ENCODE assay signal across 8 mouse cellular contexts in the genomic region with DNA sequence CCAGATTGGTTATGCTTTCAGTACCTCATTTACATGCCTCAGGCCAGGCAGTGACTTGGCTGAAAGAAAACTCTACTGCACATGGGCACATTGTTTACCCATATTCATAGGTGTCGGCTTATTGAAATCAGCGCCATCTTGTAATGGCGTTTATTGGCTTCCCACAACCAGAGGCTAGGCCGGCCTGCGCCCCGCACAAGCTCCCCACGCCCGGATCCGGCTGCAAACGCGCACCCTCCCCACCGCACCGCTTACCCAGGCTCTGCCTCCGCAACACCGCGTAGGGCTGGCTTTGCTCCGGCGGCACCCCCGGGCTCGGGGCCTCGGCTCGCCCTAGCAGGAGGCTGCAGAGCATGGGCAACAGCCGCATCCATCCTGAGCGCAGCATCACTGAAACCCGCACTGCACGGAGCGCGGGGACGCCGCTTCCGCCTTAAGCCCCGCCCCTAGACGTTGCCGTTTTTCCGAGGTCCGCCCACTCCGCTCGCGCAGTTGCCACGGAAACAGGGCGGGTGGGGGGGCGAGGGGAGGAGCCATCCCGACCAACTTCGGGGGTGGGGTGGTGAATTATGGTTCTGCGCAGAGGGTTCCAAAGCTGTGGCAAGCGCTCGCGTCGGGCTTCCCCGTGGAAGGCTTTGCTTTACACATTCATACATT. TPM values are rescaled to one million over a fixed set of nuclear protein-coding genes. Genes with fewer than 3 reads are reported as not detected.
DNase-seq lines count a peak whose midpoint lies in the region; ATAC-seq lines count a peak whose summit lies in the region.

No protein-coding gene starts in this region.

- 0 out of 2 replicates have a peak, but pooled peaks cover 2% of the 10 kb centered on the region for H3K36me3 ChIP-seq in intestine, embryonic 15.5 days
- peaks cover 5% of the 10 kb centered on the region; the same call in 1 of the 2 replicates for H3K36me3 ChIP-seq in midbrain, embryonic 11.5 days (ENCODE audit: control insufficient read depth, insufficient read depth, low read length)

- peak; percentile 91 for DNase-seq in adrenal gland, adult 2 months
- peak; percentile 93 for DNase-seq in embryo, embryonic 11 days
- peak; percentile 76 for DNase-seq in gastrocnemius, postnatal 25 days
- peak; percentile 93 for DNase-seq in left cerebral cortex, postnatal 4 days
- peak; percentile 98 for DNase-seq in midbrain, embryonic 11.5 days (ENCODE audit: low spot score, missing footprints)
- peak; percentile 89 for DNase-seq in right cerebral cortex, postnatal 4 days
- peak; percentile 85 for DNase-seq in yolk sac, embryonic 10.5 days (ENCODE audit: low spot score)

- H3K4me2 ChIP-seq in intestine, embryonic 15.5 days (replicated peaks) = peak overlapping the region; percentile 66
- H3K4me2 ChIP-seq in midbrain, embryonic 11.5 days = peak overlapping the region; percentile 49

- H3K4me1 ChIP-seq in intestine, embryonic 15.5 days (replicated peaks) = peaks cover 2% of the 10 kb centered on the region; the same call in 1 of the 2 replicates
- peaks cover 6% of the 10 kb centered on the region; the same call in 1 of the 2 replicates for H3K4me1 ChIP-seq in midbrain, embryonic 11.5 days (ENCODE audit: control insufficient read depth, insufficient read depth, low read length)

- under 1% methylated on average over 50 of the region's 50 CpGs for WGBS in intestine, embryonic 15.5 days
- under 1% methylated on average over 49 of the region's 50 CpGs for WGBS in midbrain, embryonic 11.5 days

- ATAC-seq in intestine, embryonic 15.5 days = peak; percentile 96
- peak; percentile 97 for ATAC-seq in midbrain, embryonic 11.5 days (ENCODE audit: low FRiP score)

- intact Hi-C loops in left cerebral cortex, postnatal 4 days (cut with DNase I) = no loop called here

- H3K9me3 ChIP-seq in intestine, embryonic 15.5 days = no peaks in the 10 kb centered on the region
- H3K9me3 ChIP-seq in midbrain, embryonic 11.5 days (ENCODE audit: control insufficient read depth, low read length) = no peaks in the 10 kb centered on the region

- peak overlapping the region; percentile 75 for H3K27ac ChIP-seq in intestine, embryonic 15.5 days
- H3K27ac ChIP-seq in midbrain, embryonic 11.5 days (ENCODE audit: low read depth, low read length) = peak overlapping the region; percentile 86

- H3K4me3 ChIP-seq in intestine, embryonic 15.5 days (replicated peaks) = peak overlapping the region; percentile 71
- peak overlapping the region; percentile 82 for H3K4me3 ChIP-seq in midbrain, embryonic 11.5 days (ENCODE audit: low read depth, low read length)

- H3K9ac ChIP-seq in intestine, embryonic 15.5 days = peak overlapping the region; percentile 71
- peak overlapping the region; percentile 90 for H3K9ac ChIP-seq in midbrain, embryonic 11.5 days (ENCODE audit: low read length)

- no peaks in the 10 kb centered on the region for H3K27me3 ChIP-seq in intestine, embryonic 15.5 days (replicated peaks)
- H3K27me3 ChIP-seq in midbrain, embryonic 11.5 days (ENCODE audit: control insufficient read depth, insufficient read depth, low read length) = no peaks in the 10 kb centered on the region

RNA-seq across cellular contexts. Expression of a gene that starts 9.6 kb away (rescaled TPM):
- total RNA-seq in adrenal gland, adult 2 months (2021) = 10 to 100 TPM; 23.1 to 36.6 TPM
- polyA plus RNA-seq in adrenal gland, adult 2 months (2012; rRNA removed) = 29.7 and 30.6 TPM in 2 replicates
- total RNA-seq in gastrocnemius, postnatal 25 days (2021) = 1 to 10 TPM; 5.6 to 7.0 TPM
- 69.4 and 70.6 TPM in 2 replicates for polyA plus RNA-seq in intestine, embryonic 15.5 days (2015; fragmentation: Nextera tagmentation; extraction: Ambion mirVana)
- total RNA-seq in left cerebral cortex, postnatal 4 days (2021) = 100 to 1,000 TPM; 166 to 169 TPM
- polyA plus RNA-seq in midbrain, embryonic 11.5 days (2014; fragmentation: Nextera tagmentation; extraction: Ambion mirVana) = 150 and 157 TPM in 2 replicates

RNA-seq across cellular contexts. Expression of a gene that starts 38.3 kb away (rescaled TPM):
- 10 to 100 TPM; 35.5 to 40.9 TPM for total RNA-seq in adrenal gland, adult 2 months (2021)
- 37.7 and 40.5 TPM in 2 replicates for polyA plus RNA-seq in adrenal gland, adult 2 months (2012; rRNA removed)
- total RNA-seq in gastrocnemius, postnatal 25 days (2021) = 10 to 100 TPM; 16.1 to 21.7 TPM
- 30.7 and 31.7 TPM in 2 replicates for polyA plus RNA-seq in intestine, embryonic 15.5 days (2015; fragmentation: Nextera tagmentation; extraction: Ambion mirVana)
- total RNA-seq in left cerebral cortex, postnatal 4 days (2021) = 10 to 100 TPM; 58.3 to 59.1 TPM
- polyA plus RNA-seq in midbrain, embryonic 11.5 days (2014; fragmentation: Nextera tagmentation; extraction: Ambion mirVana) = 29.5 and 30.0 TPM in 2 replicates

RNA-seq across cellular contexts. Expression of a gene that starts 39.2 kb away (rescaled TPM):
- total RNA-seq in adrenal gland, adult 2 months (2021) = 10 to 100 TPM; 78.4 to 92.4 TPM
- 51.1 and 51.8 TPM in 2 replicates for polyA plus RNA-seq in adrenal gland, adult 2 months (2012; rRNA removed)
- total RNA-seq in gastrocnemius, postnatal 25 days (2021) = 10 to 100 TPM; 21.7 to 22.1 TPM
- 55.1 and 55.3 TPM in 2 replicates for polyA plus RNA-seq in intestine, embryonic 15.5 days (2015; fragmentation: Nextera tagmentation; extraction: Ambion mirVana)
- 10 to 100 TPM; 42.5 to 42.9 TPM for total RNA-seq in left cerebral cortex, postnatal 4 days (2021)
- polyA plus RNA-seq in midbrain, embryonic 11.5 days (2014; fragmentation: Nextera tagmentation; extraction: Ambion mirVana) = 64.7 and 71.9 TPM in 2 replicates

RNA-seq across cellular contexts. Expression of a gene that starts 39.8 kb away (rescaled TPM):
- total RNA-seq in adrenal gland, adult 2 months (2021) = not detected
- polyA plus RNA-seq in adrenal gland, adult 2 months (2012; rRNA removed) = not detected in 2 replicates
- total RNA-seq in gastrocnemius, postnatal 25 days (2021) = not detected
- polyA plus RNA-seq in intestine, embryonic 15.5 days (2015; fragmentation: Nextera tagmentation; extraction: Ambion mirVana) = not detected in 2 replicates
- not detected for total RNA-seq in left cerebral cortex, postnatal 4 days (2021)
- not detected in 2 replicates for polyA plus RNA-seq in midbrain, embryonic 11.5 days (2014; fragmentation: Nextera tagmentation; extraction: Ambion mirVana)

RNA-seq across cellular contexts. Expression of a gene that starts 44.8 kb away (rescaled TPM):
- total RNA-seq in adrenal gland, adult 2 months (2021) = not detected
- polyA plus RNA-seq in adrenal gland, adult 2 months (2012; rRNA removed) = not detected in 2 replicates
- not detected for total RNA-seq in gastrocnemius, postnatal 25 days (2021)
- polyA plus RNA-seq in intestine, embryonic 15.5 days (2015; fragmentation: Nextera tagmentation; extraction: Ambion mirVana) = 0.09 and 0.14 TPM in 2 replicates
- total RNA-seq in left cerebral cortex, postnatal 4 days (2021) = 1 to 10 TPM; 2.5 to 3.4 TPM
- polyA plus RNA-seq in midbrain, embryonic 11.5 days (2014; fragmentation: Nextera tagmentation; extraction: Ambion mirVana) = 0.28 and 0.56 TPM in 2 replicates

Comparison
In these comparisons a context has a peak if more than half of its experiments do, and no peak if none do; other contexts are left out.
1. Peak in every context shown above with its lines: DNase-seq, ATAC-seq, H3K4me3 ChIP-seq and H3K27ac ChIP-seq.
2. RNA of a gene that starts 9.6 kb away (total RNA-seq): 166 to 169 TPM in left cerebral cortex, postnatal 4 days; 23.1 to 36.6 TPM in adrenal gland, adult 2 months and 5.6 to 7.0 TPM in gastrocnemius, postnatal 25 days; every median in the first group is over 4 times any median in the second.